Mouse (Mus musculus): Measurements from ENCODE around the gene Il22ra1. TPM values are rescaled to one million over a fixed set of nuclear protein-coding genes. Genes with fewer than 3 reads are reported as not detected.

Il22ra1 gene
- polyA plus RNA-seq, 1 experiment, result 3.0 TPM

- no peaks in the 10 kb centered on the region for H3K4me1 ChIP-seq (ENCODE audit: control insufficient read depth, insufficient read depth, low read length)
- WGBS, result 57% methylated on average over 10 of the region's 10 CpGs
- DNase-seq, result no peak
- H3K4me3 ChIP-seq (replicated peaks; ENCODE audit: extremely low read depth, low read depth, low read length), result no peak overlapping the region
- TF ChIP-seq POLR2A (IDR thresholded peaks at IDR 0.05; ENCODE audit: borderline replicate concordance, extremely low read depth, low read depth, low read length) (no peak), CTCF (IDR thresholded peaks at IDR 0.05; ENCODE audit: insufficient read depth, low read length) (no peak)
Measured at GRCm38 (mm10) chr4:135745613-135746012, 17.6 kb downstream of the Il22ra1 start.

- no peak for TF ChIP-seq CTCF (IDR thresholded peaks at IDR 0.05; ENCODE audit: insufficient read depth, low read length)
- TF ChIP-seq POLR2A (IDR thresholded peaks at IDR 0.05; ENCODE audit: borderline replicate concordance, extremely low read depth, low read depth, low read length), result no peak
- Histone ChIP-seq H3K4me1 (ENCODE audit: control insufficient read depth, insufficient read depth, low read length) (no peaks in the 10 kb centered on the region), H3K4me3 (replicated peaks; ENCODE audit: extremely low read depth, low read depth, low read length) (no peak overlapping the region)
- 73% methylated on average over 8 of the region's 8 CpGs for WGBS
- DNase-seq, result no peak
Measured at GRCm38 (mm10) chr4:135750896-135751295, 22.9 kb downstream of the Il22ra1 start.

GRCm38 (mm10) chr4:135752106-135752778 lies 24.3 kb downstream of the Il22ra1 start:
- Histone ChIP-seq H3K4me1 (ENCODE audit: control insufficient read depth, insufficient read depth, low read length) (no peaks in the 10 kb centered on the region), H3K4me3 (replicated peaks; ENCODE audit: extremely low read depth, low read depth, low read length) (no peak overlapping the region)
- DNase-seq, result no peak
- no peak for TF ChIP-seq CTCF (IDR thresholded peaks at IDR 0.05; ENCODE audit: insufficient read depth, low read length)
- WGBS, result 65% methylated on average over 7 of the region's 7 CpGs

GRCm38 (mm10) chr4:135752779-135753164 lies 24.8 kb downstream of the Il22ra1 start:
- no peak for DNase-seq
- TF ChIP-seq CTCF (IDR thresholded peaks at IDR 0.05; ENCODE audit: insufficient read depth, low read length), result no peak
- TF ChIP-seq POLR2A (IDR thresholded peaks at IDR 0.05; ENCODE audit: borderline replicate concordance, extremely low read depth, low read depth, low read length), result no peak
- Histone ChIP-seq H3K4me1 (ENCODE audit: control insufficient read depth, insufficient read depth, low read length) (no peaks in the 10 kb centered on the region), H3K4me3 (replicated peaks; ENCODE audit: extremely low read depth, low read depth, low read length) (no peak overlapping the region)
- 69% methylated on average over 8 of the region's 8 CpGs for WGBS

GRCm38 (mm10) chr4:135758331-135758730 lies 30.4 kb downstream of the Il22ra1 start:
- DNase-seq, result no peak
- H3K4me3 ChIP-seq (replicated peaks; ENCODE audit: extremely low read depth, low read depth, low read length), result no peak overlapping the region
- 35% methylated on average over 4 of the region's 4 CpGs for WGBS
- no peaks in the 10 kb centered on the region for H3K4me1 ChIP-seq (ENCODE audit: control insufficient read depth, insufficient read depth, low read length)
- TF ChIP-seq CTCF (IDR thresholded peaks at IDR 0.05; ENCODE audit: insufficient read depth, low read length), result peak; percentile 37; the same call in 1 of the 2 replicates
- TF ChIP-seq POLR2A (IDR thresholded peaks at IDR 0.05; ENCODE audit: borderline replicate concordance, extremely low read depth, low read depth, low read length), result no peak

- TF ChIP-seq CTCF (IDR thresholded peaks at IDR 0.05; ENCODE audit: insufficient read depth, low read length) (no peak), POLR2A (IDR thresholded peaks at IDR 0.05; ENCODE audit: borderline replicate concordance, extremely low read depth, low read depth, low read length) (no peak)
- H3K4me3 ChIP-seq (replicated peaks; ENCODE audit: extremely low read depth, low read depth, low read length), result no peak overlapping the region
- DNase-seq, result no peak
- H3K4me1 ChIP-seq (ENCODE audit: control insufficient read depth, insufficient read depth, low read length), result no peaks in the 10 kb centered on the region
- WGBS, result 57% methylated on average over 6 of the region's 6 CpGs
Measured at GRCm38 (mm10) chr4:135758825-135759224, 30.9 kb downstream of the Il22ra1 start.

GRCm38 (mm10) chr4:135759356-135759976 lies 31.5 kb downstream of the Il22ra1 start, which contains the start of gene Myom3:
Gene Myom3 (plus strand): TSS chr4:135759715.
- WGBS, result 48% methylated on average over 10 of the region's 10 CpGs
- Histone ChIP-seq H3K4me1 (ENCODE audit: control insufficient read depth, insufficient read depth, low read length) (no peaks in the 10 kb centered on the region), H3K4me3 (replicated peaks; ENCODE audit: extremely low read depth, low read depth, low read length) (no peak within 1 kb of the TSS)
- TF ChIP-seq CTCF (IDR thresholded peaks at IDR 0.05; ENCODE audit: insufficient read depth, low read length) (no peak), POLR2A (IDR thresholded peaks at IDR 0.05; ENCODE audit: borderline replicate concordance, extremely low read depth, low read depth, low read length) (no peak)
- DNase-seq, result no peak

GRCm38 (mm10) chr4:135761048-135761447 lies 33.1 kb downstream of the Il22ra1 start:
- TF ChIP-seq CTCF (IDR thresholded peaks at IDR 0.05; ENCODE audit: insufficient read depth, low read length) (no peak), POLR2A (IDR thresholded peaks at IDR 0.05; ENCODE audit: borderline replicate concordance, extremely low read depth, low read depth, low read length) (no peak)
- WGBS, result 79% methylated on average over 8 of the region's 8 CpGs
- Histone ChIP-seq H3K4me3 (replicated peaks; ENCODE audit: extremely low read depth, low read depth, low read length) (no peak overlapping the region), H3K4me1 (ENCODE audit: control insufficient read depth, insufficient read depth, low read length) (no peaks in the 10 kb centered on the region)
- no peak for DNase-seq

GRCm38 (mm10) chr4:135761569-135761968 lies 33.6 kb downstream of the Il22ra1 start:
- 83% methylated on average over 7 of the region's 7 CpGs for WGBS
- no peak overlapping the region for H3K4me3 ChIP-seq (replicated peaks; ENCODE audit: extremely low read depth, low read depth, low read length)
- DNase-seq, result no peak
- H3K4me1 ChIP-seq (ENCODE audit: control insufficient read depth, insufficient read depth, low read length), result no peaks in the 10 kb centered on the region
- TF ChIP-seq CTCF (IDR thresholded peaks at IDR 0.05; ENCODE audit: insufficient read depth, low read length), result no peak
- no peak for TF ChIP-seq POLR2A (IDR thresholded peaks at IDR 0.05; ENCODE audit: borderline replicate concordance, extremely low read depth, low read depth, low read length)

Measured in lung, adult 2 months (tissue).